Mouse (Mus musculus) yolk sac, embryonic 10.5 days (tissue): ENCODE results near the gene Mamdc2.
A peak's percentile ranks its signal among the peaks of the same experiment; 100 is the strongest.

Experiments
- DNase-seq: peaks from one replicate; pipeline ENCODE4 v3.0.0-alpha.2; 2017; ENCODE audit warnings: low spot score

The Mamdc2 gene

DNA sequence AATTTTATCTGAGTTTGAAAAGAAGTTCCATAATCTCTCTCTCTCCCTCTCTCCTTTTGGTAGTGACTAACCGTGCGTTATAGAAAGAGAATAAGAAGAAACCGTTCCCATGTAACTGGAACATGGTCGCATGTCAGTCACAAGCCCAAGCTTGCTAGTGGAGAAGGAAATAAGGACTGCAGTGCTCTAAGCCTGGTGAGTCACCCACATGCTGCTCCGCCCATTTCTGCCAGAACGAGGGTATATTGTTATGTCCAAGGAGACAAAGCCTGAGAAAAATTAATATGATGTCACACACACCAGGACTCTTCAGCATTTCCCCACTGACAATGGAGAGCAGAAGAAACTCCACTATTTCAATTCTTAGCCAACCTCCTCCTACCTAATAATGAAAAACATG, 93.5 kb downstream of the Mamdc2 start:
- no peak for DNase-seq

DNA sequence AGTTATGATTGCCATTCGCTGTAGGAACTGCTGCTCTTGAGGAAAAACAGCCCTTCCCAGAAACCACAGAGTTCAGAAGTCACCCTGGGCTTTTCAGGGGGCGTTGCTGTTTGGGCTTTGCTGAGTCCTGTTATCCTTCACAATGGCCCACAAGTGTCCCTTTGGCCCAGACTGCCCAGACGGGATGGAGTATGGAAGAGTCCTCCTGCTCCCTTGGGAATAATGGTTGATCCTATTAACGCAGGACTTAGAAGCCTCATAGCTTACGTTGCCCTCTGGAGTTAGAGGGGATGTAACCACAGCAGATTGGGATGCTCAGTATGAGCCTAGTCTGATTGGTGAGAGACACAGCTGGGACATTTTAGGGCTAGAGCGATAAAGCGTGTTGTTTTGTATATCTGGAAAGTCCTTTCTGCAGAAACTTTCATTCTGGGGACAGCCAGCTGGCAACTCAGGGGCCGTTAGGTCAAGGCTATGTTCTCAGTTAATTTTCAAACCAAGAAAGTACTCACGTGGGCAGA, 94.3 kb downstream of the Mamdc2 start:
- peak; percentile 11 for DNase-seq

- DNase-seq, result no peak
Measured at GRCm38 (mm10) chr19:23353161-23353560, 95.1 kb downstream of the Mamdc2 start.

DNA sequence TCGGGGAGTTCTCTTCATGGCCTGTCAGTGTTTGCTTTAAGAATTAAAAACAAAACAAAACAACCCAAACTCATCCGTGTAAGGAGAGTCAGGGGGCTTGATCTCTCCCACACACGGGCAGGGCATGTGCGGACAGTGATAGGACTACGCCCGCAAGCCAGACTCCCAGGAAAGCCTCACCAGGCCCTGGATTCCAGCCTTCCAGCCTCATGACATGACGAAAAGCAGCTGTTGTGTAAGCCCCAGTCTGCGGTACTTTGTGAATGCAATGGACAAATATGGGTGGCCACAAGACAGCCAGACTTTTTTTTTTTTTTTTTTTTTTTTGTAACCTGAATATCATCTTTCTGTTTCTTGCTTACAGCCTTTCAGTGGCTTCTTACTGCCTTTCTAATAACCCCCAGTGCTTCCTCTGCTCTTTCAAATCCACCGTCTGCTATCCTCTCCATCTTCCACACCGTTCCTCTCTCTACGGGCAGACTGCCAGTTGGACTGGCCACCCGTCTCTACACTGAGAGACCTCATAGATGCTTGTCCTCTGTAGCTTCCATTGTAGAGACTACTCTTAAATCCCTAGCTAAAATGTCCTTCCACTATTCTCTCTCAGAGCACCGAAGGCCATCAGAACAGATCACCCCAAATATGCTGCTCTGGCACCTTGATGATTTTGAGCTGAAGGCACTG, 96.3 kb downstream of the Mamdc2 start:
- DNase-seq, result peak; percentile 12

DNA sequence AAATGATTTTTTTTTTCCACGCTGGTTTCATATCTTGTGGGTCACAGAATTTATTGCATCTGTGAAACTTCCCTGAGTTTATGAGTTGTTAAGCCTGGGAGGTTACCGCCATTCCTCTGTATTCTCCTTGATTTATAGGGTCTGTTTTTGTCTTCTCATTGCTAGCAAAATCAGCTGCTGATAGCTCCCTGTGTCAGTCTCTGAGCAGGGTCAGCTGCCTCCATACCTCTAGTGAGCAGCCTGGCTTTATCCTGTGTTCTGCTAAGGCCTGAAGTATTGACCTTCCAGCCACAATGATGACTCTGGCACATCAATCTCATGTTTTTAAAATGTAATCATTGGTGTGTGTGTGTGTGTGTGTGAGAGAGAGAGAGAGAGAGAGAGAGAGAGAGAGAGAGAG, 98.3 kb downstream of the Mamdc2 start:
- no peak for DNase-seq

DNA sequence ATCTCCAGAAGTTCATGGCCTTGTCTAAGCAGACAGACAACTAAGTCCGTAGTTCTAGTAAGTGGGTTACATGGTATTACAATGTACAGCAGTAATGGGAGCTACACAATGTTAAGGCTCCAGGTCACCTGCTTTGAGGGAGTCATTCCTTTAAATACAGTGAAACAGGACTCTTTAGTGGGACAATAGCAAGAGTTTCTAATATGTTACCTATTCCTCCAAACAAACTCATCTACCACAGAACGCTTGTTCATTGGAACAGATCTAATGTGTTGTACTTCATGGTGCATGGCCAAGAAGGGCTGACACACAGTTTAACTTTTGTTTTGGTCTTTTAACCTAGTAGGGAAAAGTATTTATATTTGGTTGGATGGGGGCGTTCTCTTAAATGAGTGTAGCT, 105.5 kb downstream of the Mamdc2 start:
- no peak for DNase-seq

- no peak for DNase-seq
Measured at GRCm38 (mm10) chr19:23332883-23333282, 115.4 kb downstream of the Mamdc2 start.

GRCm38 (mm10) chr19:23330842-23331241, 117.4 kb downstream of the Mamdc2 start:
- no peak for DNase-seq

DNA sequence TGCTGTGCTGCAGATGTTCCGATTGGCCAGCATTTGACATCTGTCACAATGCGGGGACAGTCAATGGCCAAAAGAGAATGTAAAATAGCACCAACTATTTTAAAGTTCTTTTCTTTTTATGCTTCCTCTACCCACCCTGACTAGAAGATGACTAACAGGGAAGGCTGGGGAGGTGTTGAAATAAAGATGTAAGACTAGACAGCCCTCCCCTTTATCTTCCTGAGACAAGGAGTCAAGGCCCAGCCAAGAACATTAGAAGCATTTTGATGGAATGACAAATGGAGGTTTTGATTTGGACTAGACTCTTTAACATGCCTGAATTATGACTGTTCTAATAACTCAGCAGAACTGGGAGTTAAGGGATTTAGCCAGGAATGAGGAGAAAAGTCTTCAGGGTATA, 118.9 kb downstream of the Mamdc2 start:
- DNase-seq, result no peak

GRCm38 (mm10) chr19:23327056-23327640, 121.1 kb downstream of the Mamdc2 start:
- DNase-seq, result no peak

GRCm38 (mm10) chr19:23323107-23323506, 125.1 kb downstream of the Mamdc2 start:
- no peak for DNase-seq

GRCm38 (mm10) chr19:23317989-23318358, 130.3 kb downstream of the Mamdc2 start:
- DNase-seq, result no peak

GRCm38 (mm10) chr19:23317295-23317988, 130.8 kb downstream of the Mamdc2 start:
- DNase-seq, result no peak

GRCm38 (mm10) chr19:23316851-23317250, 131.4 kb downstream of the Mamdc2 start:
- DNase-seq, result no peak

GRCm38 (mm10) chr19:23309979-23310378, 138.3 kb downstream of the Mamdc2 start:
- DNase-seq, result no peak

DNA sequence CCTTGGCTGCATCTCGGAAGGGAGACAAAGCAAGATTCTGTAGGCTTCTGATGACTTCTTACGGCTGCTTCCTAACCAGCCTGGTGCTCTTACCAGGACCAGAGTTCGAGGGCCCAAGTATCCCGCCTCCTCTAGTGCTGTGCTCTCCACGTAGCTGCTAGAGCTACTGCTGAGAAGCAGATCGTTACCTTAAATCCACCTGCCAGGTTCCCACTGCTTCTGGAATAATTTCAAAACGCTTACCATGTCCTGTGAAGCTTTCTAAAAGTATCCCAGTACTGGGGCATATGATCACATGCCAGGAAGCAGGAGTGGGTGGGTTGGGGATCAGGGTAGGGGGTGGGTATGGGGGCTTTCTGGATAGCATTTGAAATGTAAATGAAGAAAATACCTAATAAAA, 141.6 kb downstream of the Mamdc2 start:
- DNase-seq, result no peak

GRCm38 (mm10) chr19:23299987-23300386, 148.3 kb downstream of the Mamdc2 start:
- no peak for DNase-seq

GRCm38 (mm10) chr19:23298917-23299316, 149.3 kb downstream of the Mamdc2 start:
- no peak for DNase-seq

GRCm38 (mm10) chr19:23297191-23297590, 151.1 kb downstream of the Mamdc2 start:
- no peak for DNase-seq

GRCm38 (mm10) chr19:23289251-23289650, 159.0 kb downstream of the Mamdc2 start:
- no peak for DNase-seq

DNA sequence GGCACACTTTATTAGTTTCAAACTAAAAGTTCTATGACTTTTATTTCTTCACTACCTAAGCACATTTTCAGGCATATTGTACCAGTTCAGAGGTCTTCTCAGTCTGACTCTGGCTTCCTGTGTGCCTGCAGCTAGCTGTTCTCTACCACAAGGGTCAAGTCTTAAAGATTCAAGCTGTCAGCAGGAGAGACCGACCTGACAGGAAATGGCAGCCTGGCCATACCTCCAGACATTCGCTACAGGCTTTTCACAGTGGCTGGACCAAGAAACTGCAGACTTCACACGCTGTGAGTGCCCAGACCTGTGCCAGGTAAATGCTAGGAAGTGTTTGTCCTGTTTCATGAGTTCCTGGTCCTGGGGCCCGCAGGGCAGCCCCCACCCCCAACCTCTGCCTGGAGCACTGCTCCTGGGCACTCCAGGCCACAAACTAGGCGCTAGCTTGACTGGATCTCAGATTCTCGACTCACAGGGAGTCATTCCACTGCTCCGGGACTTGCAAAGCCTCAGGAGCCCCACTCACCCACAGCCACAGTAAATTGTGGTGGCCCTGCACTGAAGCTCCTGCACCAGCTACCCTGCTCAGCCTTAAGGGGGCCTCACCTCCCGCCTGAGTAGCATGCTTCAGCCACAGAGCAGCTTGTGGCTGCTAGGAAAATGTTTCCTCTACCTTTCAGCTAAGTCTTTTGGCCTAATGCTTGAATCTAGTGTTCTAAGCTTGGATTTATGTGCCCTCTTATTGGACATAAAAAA, 166.2 kb downstream of the Mamdc2 start:
- peak; percentile 27 for DNase-seq

DNA sequence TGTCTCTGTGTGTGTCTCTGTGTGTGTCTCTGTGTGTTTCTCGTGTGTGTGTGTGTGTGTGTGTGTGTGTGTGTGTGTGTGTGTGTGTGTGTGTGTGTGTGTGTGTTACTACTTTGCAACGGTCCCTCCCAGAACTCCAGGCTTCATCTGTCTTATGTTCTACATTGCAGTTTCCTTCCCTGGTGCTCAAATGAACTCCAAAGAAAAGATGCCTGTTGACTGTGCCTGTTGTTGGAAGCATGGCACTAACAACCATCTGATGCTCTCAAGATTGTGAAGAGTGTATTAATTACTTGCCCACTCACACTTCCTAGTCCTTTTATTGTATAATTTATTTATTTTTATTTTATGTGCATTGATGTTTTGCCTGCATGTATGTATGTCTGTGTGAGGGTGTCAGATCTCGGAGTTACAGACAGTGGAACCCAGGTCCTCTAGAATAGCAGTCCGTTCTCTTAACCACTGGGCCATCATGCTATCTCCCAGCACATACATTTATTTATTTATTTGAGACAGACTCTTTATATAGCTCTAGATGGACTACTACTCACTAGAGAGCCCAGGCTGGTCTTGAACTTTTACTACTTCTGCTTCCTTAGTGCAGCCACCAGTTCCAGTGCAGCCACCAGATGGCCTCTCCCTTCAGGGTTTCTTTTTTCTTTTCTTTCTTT, 174.1 kb downstream of the Mamdc2 start:
- no peak for DNase-seq
